10 mouse cellular contexts compared by ENCODE assay signal in genomic region chr3:93608970-93609369, GRCm38 (mm10). TPM values are rescaled to one million over a fixed set of nuclear protein-coding genes. Genes with fewer than 3 reads are reported as not detected.
DNase-seq lines count a peak whose midpoint lies in the region; ATAC-seq lines count a peak whose summit lies in the region.
"Not testable (repeated sequence)": the region's sequence is repeated elsewhere in the genome, so short reads cannot be mapped to it uniquely, and the experiment has no call there.
"Had no signal": no experiment of that assay in that cellular context is flagged by ENCODE, and none has a peak within 500 bp of the region (broad histone marks: within the 10 kb centered on the region; RNA-seq: fewer than 3 reads in every experiment).

No protein-coding gene starts in this region.

- not testable (repeated sequence) for H3K4me3 ChIP-seq in heart, embryonic 16.5 days (ENCODE audit: low read length); kidney, embryonic 15.5 days (replicated peaks); limb, embryonic 15.5 days

- not testable (repeated sequence) for H3K4me1 ChIP-seq in heart, embryonic 16.5 days (ENCODE audit: control insufficient read depth, insufficient read depth, low read length); kidney, embryonic 15.5 days; limb, embryonic 15.5 days

- 0 out of 2 replicates have a peak, but pooled peaks have one; percentile 52 for ATAC-seq in heart, embryonic 16.5 days (replicated peaks; ENCODE audit: extremely low read depth, insufficient read depth, low FRiP score)
- ATAC-seq in kidney, embryonic 15.5 days (replicated peaks; ENCODE audit: low FRiP score) = peak; percentile 86
- ATAC-seq in limb, embryonic 15.5 days (ENCODE audit: insufficient number of reproducible peaks, low FRiP score, low TSS enrichment, low read depth) = peak; percentile 74; the same call in 1 of the 2 replicates

- H3K9me3 ChIP-seq in heart, embryonic 16.5 days (replicated peaks; ENCODE audit: control insufficient read depth, low read length); kidney, embryonic 15.5 days (replicated peaks); limb, embryonic 15.5 days: not testable (repeated sequence)

- not testable (repeated sequence) for H3K9ac ChIP-seq in heart, embryonic 16.5 days (ENCODE audit: low read length); kidney, embryonic 15.5 days; limb, embryonic 15.5 days

- H3K4me2 ChIP-seq in heart, embryonic 16.5 days (ENCODE audit: low read depth, low read length); kidney, embryonic 15.5 days; limb, embryonic 15.5 days: not testable (repeated sequence)

- H3K27ac ChIP-seq in heart, embryonic 16.5 days (ENCODE audit: low read length); kidney, embryonic 15.5 days; limb, embryonic 15.5 days: not testable (repeated sequence)

- H3K36me3 ChIP-seq in heart, embryonic 16.5 days (ENCODE audit: control insufficient read depth, insufficient read depth); kidney, embryonic 15.5 days; limb, embryonic 15.5 days: not testable (repeated sequence)

- DNase-seq in 416B (ENCODE audit: low read depth) (peak; percentile 71), WW6 (ENCODE audit: low read depth, low spot score) (peak; percentile 18)
- DNase-seq in embryo, embryonic 11 days = peak; percentile 37
- peak; percentile 12 for DNase-seq in mesoderm, embryonic 11.5 days (ENCODE audit: low read depth, low spot score)
- DNase-seq in right cerebral cortex, postnatal 10 days (ENCODE audit: low spot score in 2 of 2) = peak; percentile 35

- H3K27me3 ChIP-seq in heart, embryonic 16.5 days (ENCODE audit: control insufficient read depth, insufficient read depth, low read length); kidney, embryonic 15.5 days; limb, embryonic 15.5 days: not testable (repeated sequence)

RNA-seq across cellular contexts. Expression of gene Tdpoz2, which starts 43.5 kb away (rescaled TPM):
- not detected in 2 replicates for polyA plus RNA-seq in heart, embryonic 16.5 days (2015; fragmentation: Nextera tagmentation; extraction: Ambion mirVana)
- not detected in 2 replicates for polyA plus RNA-seq in kidney, embryonic 15.5 days (2015; fragmentation: Nextera tagmentation; extraction: Ambion mirVana)
- polyA plus RNA-seq in limb, embryonic 15.5 days (2015; fragmentation: Nextera tagmentation; extraction: Ambion mirVana) = not detected in 2 replicates
- polyA plus RNA-seq: forebrain, embryonic 13.5 days; heart, embryonic 13.5 days had no signal

RNA-seq across cellular contexts. Expression of gene S100a10, which starts 54.1 kb away (rescaled TPM):
- 222 and 243 TPM in 2 replicates for polyA plus RNA-seq in heart, embryonic 16.5 days (2015; fragmentation: Nextera tagmentation; extraction: Ambion mirVana)
- 516 and 533 TPM in 2 replicates for polyA plus RNA-seq in kidney, embryonic 15.5 days (2015; fragmentation: Nextera tagmentation; extraction: Ambion mirVana)
- 826 and 857 TPM in 2 replicates for polyA plus RNA-seq in limb, embryonic 15.5 days (2015; fragmentation: Nextera tagmentation; extraction: Ambion mirVana)

Comparison
In these comparisons a context has a peak if more than half of its experiments do, and no peak if none do; other contexts are left out.
1. DNase-seq: peak in every context shown above with its lines; median percentile 71 in 416B; 37 in embryo, embryonic 11 days; 35 in right cerebral cortex, postnatal 10 days; 18 in WW6; 12 in mesoderm, embryonic 11.5 days.